19 mouse cellular contexts compared by ENCODE assay signal in genomic region chr11:59743307-59743706, GRCm38 (mm10). TPM values are rescaled to one million over a fixed set of nuclear protein-coding genes. Genes with fewer than 3 reads are reported as not detected.
DNase-seq lines count a peak whose midpoint lies in the region; TF ChIP-seq lines count a peak whose summit lies in the region.
"Had no signal": no experiment of that assay in that cellular context is flagged by ENCODE, and none has a peak within 500 bp of the region (broad histone marks: within the 10 kb centered on the region; RNA-seq: fewer than 3 reads in every experiment).

No protein-coding gene starts in this region.

- peak; percentile 47 to 58 for DNase-seq in cerebellum, adult 2 months
- DNase-seq in cerebellum, postnatal 4 days (ENCODE audit: low spot score in 2 of 2): no peak
- DNase-seq in cerebellum, postnatal 36 days: peak; percentile 36 to 52
- no peak for DNase-seq in cerebellum, postnatal 10 days
- DNase-seq in left cerebral cortex, adult 2 months (ENCODE audit: extremely low spot score in 1 of 2, low spot score in 2 of 2): no peak
- no peak for DNase-seq in left cerebral cortex, adult 18-20 months (ENCODE audit: low spot score in 2 of 2)
- DNase-seq in kidney, adult 9 months: no peak
- DNase-seq: adrenal gland, postnatal 10 days; forebrain, postnatal 0 days; gastrocnemius, postnatal 36 days; heart, adult 11 months; heart, postnatal 36 days; kidney, adult 11 months had no signal

- intact Hi-C loops in left cerebral cortex, adult 2 months (cut with DNase I): no loop called here

- no peaks in the 10 kb centered on the region for H3K27me3 ChIP-seq in cerebellum, adult 2 months (ENCODE audit: control insufficient read depth, insufficient read depth, low read length)
- H3K27me3 ChIP-seq: embryonic facial prominence, embryonic 13.5 days; forebrain, embryonic 13.5 days; heart, embryonic 13.5 days; hindbrain, embryonic 12.5 days had no signal

- 7% methylated on average over 2 of the region's 2 CpGs for WGBS in cerebellum, adult 2 months

- H3K27ac ChIP-seq in cerebellum, adult 2 months (ENCODE audit: insufficient read depth, low read length): 0 out of 2 replicates have a peak overlapping the region, but pooled peaks have one; percentile 26
- peak overlapping the region; percentile 24; the same call in 1 of the 2 replicates for H3K27ac ChIP-seq in left cerebral cortex, adult 2 months
- H3K27ac ChIP-seq: embryonic facial prominence, embryonic 13.5 days; forebrain, embryonic 13.5 days; heart, embryonic 13.5 days; hindbrain, embryonic 12.5 days; hindbrain, postnatal 0 days had no signal

- no peak for TF ChIP-seq CTCF in cerebellum, adult 2 months (IDR thresholded peaks at IDR 0.05; ENCODE audit: borderline replicate concordance, insufficient read depth, low read depth, low read length)
- no peak for TF ChIP-seq CTCF in left cerebral cortex, adult 2 months (IDR thresholded peaks at IDR 0.05)

- peaks cover 31% of the 10 kb centered on the region for H3K4me1 ChIP-seq in cerebellum, adult 2 months (ENCODE audit: control insufficient read depth, insufficient read depth, low read length)
- H3K4me1 ChIP-seq: embryonic facial prominence, embryonic 13.5 days; forebrain, embryonic 13.5 days; heart, embryonic 13.5 days; hindbrain, embryonic 12.5 days had no signal

- H3K4me3 ChIP-seq in cerebellum, adult 2 months (replicated peaks; ENCODE audit: insufficient read depth, low read depth, low read length): no peak overlapping the region
- no peak overlapping the region for H3K4me3 ChIP-seq in left cerebral cortex, adult 2 months
- H3K4me3 ChIP-seq: embryonic facial prominence, embryonic 13.5 days; forebrain, embryonic 13.5 days; heart, embryonic 13.5 days; hindbrain, embryonic 12.5 days had no signal

- TF ChIP-seq POLR2A in cerebellum, adult 2 months (IDR thresholded peaks at IDR 0.05; ENCODE audit: borderline replicate concordance, insufficient read depth, low read length): no peak

RNA-seq across cellular contexts. Expression of gene Pld6, which starts 44.1 kb away (rescaled TPM):
- polyA plus RNA-seq in cerebellum, adult 2 months (2012; rRNA removed): 2.3 and 2.5 TPM in 2 replicates
- 1 to 10 TPM in 1 of 2 experiments, under 1 TPM in 1; 0.75 to 1.3 TPM for total RNA-seq in left cerebral cortex, adult 2 months (2021)
- total RNA-seq in left cerebral cortex, adult 18-20 months (2021): 1 to 10 TPM in 1 of 2 experiments, under 1 TPM in 1; 0.60 to 1.1 TPM
- total RNA-seq: gastrocnemius, adult 8-10 months; gastrocnemius, postnatal 36 days had no signal

Comparison
In these comparisons a context has a peak if more than half of its experiments do, and no peak if none do; other contexts are left out.
1. DNase-seq: peak in cerebellum, adult 2 months (2 of 2) and cerebellum, postnatal 36 days (2 of 2); none in cerebellum, postnatal 4 days (0 of 2), cerebellum, postnatal 10 days (0 of 2), left cerebral cortex, adult 2 months (0 of 2), left cerebral cortex, adult 18-20 months (0 of 2) and kidney, adult 9 months (single experiment).